Mouse (Mus musculus) liver (tissue): Measurements from ENCODE around the gene Lmf2.

Experiments
- DNase-seq: peaks from one replicate; pipeline ENCODE4 v3.0.0-alpha.2; 2020; ENCODE audit warnings: mixed read lengths

Gene Lmf2

GRCm38 (mm10) chr15:89372068-89372467 lies 16.6 kb upstream of the Lmf2 start:
- DNase-seq = no peak

GRCm38 (mm10) chr15:89365141-89365551 lies 9.7 kb upstream of the Lmf2 start:
- no peak for DNase-seq

GRCm38 (mm10) chr15:89363051-89363450 lies 7.6 kb upstream of the Lmf2 start:
- no peak for DNase-seq

GRCm38 (mm10) chr15:89358784-89359183 lies 3.3 kb upstream of the Lmf2 start:
- no peak for DNase-seq

GRCm38 (mm10) chr15:89356372-89356771 lies 913 bp upstream of the Lmf2 start:
- peak; percentile 93 for DNase-seq

GRCm38 (mm10) chr15:89354455-89354854 lies 1.0 kb downstream of the Lmf2 start:
- no peak for DNase-seq

GRCm38 (mm10) chr15:89353837-89354236 lies 1.6 kb downstream of the Lmf2 start:
- DNase-seq = no peak

GRCm38 (mm10) chr15:89352795-89353194 lies 2.7 kb downstream of the Lmf2 start:
- DNase-seq = no peak

- DNase-seq = no peak
These were observed 3.4 kb downstream of the Lmf2 start for GRCm38 (mm10) chr15:89352054-89352453.

GRCm38 (mm10) chr15:89351302-89351701 lies 4.2 kb downstream of the Lmf2 start:
- DNase-seq = no peak

- DNase-seq = no peak
These were observed 5.0 kb downstream of the Lmf2 start for GRCm38 (mm10) chr15:89350447-89350846.

GRCm38 (mm10) chr15:89343325-89343724 lies 12.1 kb downstream of the Lmf2 start:
- no peak for DNase-seq

- no peak for DNase-seq
These were observed 13.8 kb downstream of the Lmf2 start for GRCm38 (mm10) chr15:89341678-89342077.

GRCm38 (mm10) chr15:89340136-89340535 lies 15.3 kb downstream of the Lmf2 start:
- DNase-seq = no peak

- DNase-seq = no peak
These were observed 15.8 kb downstream of the Lmf2 start for GRCm38 (mm10) chr15:89339696-89340095.

- DNase-seq = no peak
These were observed 19.0 kb downstream of the Lmf2 start for GRCm38 (mm10) chr15:89336422-89336821.

- DNase-seq = no peak
These were observed 20.5 kb downstream of the Lmf2 start for GRCm38 (mm10) chr15:89334774-89335537.

- no peak for DNase-seq
These were observed 21.2 kb downstream of the Lmf2 start, which contains the start of gene Miox for GRCm38 (mm10) chr15:89334271-89334670. TSS of gene Miox (plus strand) at chr15:89334398.

- no peak for DNase-seq
These were observed 29.0 kb downstream of the Lmf2 start for GRCm38 (mm10) chr15:89326441-89326840.

GRCm38 (mm10) chr15:89323656-89324055 lies 31.8 kb downstream of the Lmf2 start:
- DNase-seq = no peak

GRCm38 (mm10) chr15:89322670-89323522 lies 32.6 kb downstream of the Lmf2 start, which contains the start of gene Adm2:
TSS of gene Adm2 (plus strand) at chr15:89322720.
- peak; percentile 53 for DNase-seq

GRCm38 (mm10) chr15:89321264-89321663 lies 34.2 kb downstream of the Lmf2 start:
- no peak for DNase-seq

GRCm38 (mm10) chr15:89316146-89316545 lies 39.3 kb downstream of the Lmf2 start:
- DNase-seq = peak; percentile 65
